Mouse (Mus musculus) hindbrain, embryonic 13.5 days (tissue): ENCODE measurements around the gene Cym. TPM values are rescaled to one million over a fixed set of nuclear protein-coding genes. Genes with fewer than 3 reads are reported as not detected.

Source experiments
- ATAC-seq: fragments of 200-750 bp; cut with Nextera tagmentation; 2 replicates; pipeline ENCODE4 v1.8.0; 2017; ENCODE audit warnings: moderate TSS enrichment; ENCODE audit not compliant: low FRiP score
- H3K27ac ChIP-seq: fragments of 300-500 bp; sonication (generic); 2 replicates; pipeline ENCODE4 v1.5.1; 2015; ENCODE audit warnings: inconsistent platforms, mild to moderate bottlenecking, moderate library complexity
- H3K27me3 ChIP-seq: fragments of 300-500 bp; sonication (generic); 2 replicates; pipeline ENCODE4 v1.6.1; 2015; ENCODE audit warnings: mild to moderate bottlenecking, inconsistent platforms
- H3K36me3 ChIP-seq: fragments of 300-500 bp; sonication (generic); 2 replicates; pipeline ENCODE4 v1.6.1; 2015; ENCODE audit warnings: mild to moderate bottlenecking, inconsistent platforms
- H3K4me1 ChIP-seq: fragments of 300-500 bp; sonication (generic); replicated peaks from 2 replicates; pipeline ENCODE4 v1.6.1; 2015; ENCODE audit warnings: inconsistent platforms
- H3K4me2 ChIP-seq: fragments of 300-500 bp; sonication (generic); 2 replicates; pipeline ENCODE4 v1.6.1; 2015; ENCODE audit warnings: inconsistent platforms, mild to moderate bottlenecking, moderate library complexity
- H3K4me3 ChIP-seq: fragments of 300-500 bp; sonication (generic); 2 replicates; pipeline ENCODE4 v1.5.1; 2015; ENCODE audit warnings: mild to moderate bottlenecking, inconsistent platforms
- H3K9ac ChIP-seq: fragments of 300-500 bp; sonication (generic); 2 replicates; pipeline ENCODE4 v1.6.1; 2015; ENCODE audit warnings: mild to moderate bottlenecking, inconsistent platforms
- H3K9me3 ChIP-seq: fragments of 300-500 bp; sonication (generic); 2 replicates; pipeline ENCODE4 v1.6.1; 2016; ENCODE audit warnings: inconsistent platforms
- WGBS: fragments of 180-500 bp; shearing (Covaris S2); methylation state at CpG from one replicate; pipeline ENCODE4 v1.1.7; 2015; 5-methylcytosine and 5-hydroxymethylcytosine counted together
- polyA plus RNA-seq: library from polyadenylated mRNA; unstranded; fragments of >200 nt; fragmentation: Nextera tagmentation; extraction: Ambion mirVana; gene quantifications from 2 replicates; pipeline ENCODE4 v1.2.1, GENCODE M21; 2015

Gene Cym
- polyA plus RNA-seq, 1 experiment from 2014 or later: 0.13 TPM

- Histone ChIP-seq H3K36me3 (no peaks in the 10 kb centered on the region), H3K4me2 (no peak overlapping the region), H3K27me3 (peaks cover 36% of the 10 kb centered on the region), H3K4me3 (no peak overlapping the region), H3K27ac (no peak overlapping the region), H3K9me3 (no peaks in the 10 kb centered on the region), H3K9ac (no peak overlapping the region), H3K4me1 (peaks cover 6% of the 10 kb centered on the region)
- no peak; the same call in 1 of the 2 replicates for ATAC-seq
- 31% methylated on average over 14 of the region's 14 CpGs for WGBS
Measured at GRCm38 (mm10) chr3:107241389-107242094, 20.0 kb upstream of the Cym start.

- H3K4me2 ChIP-seq: no peak within 1 kb of the TSS
- H3K27ac ChIP-seq: no peak within 1 kb of the TSS
- no peaks in the 10 kb centered on the region for H3K9me3 ChIP-seq
- no peak within 1 kb of the TSS for H3K4me3 ChIP-seq
- no peak within 1 kb of the TSS for H3K9ac ChIP-seq
- WGBS: 91% methylated on average over 9 of the region's 9 CpGs
- H3K27me3 ChIP-seq: peaks cover 33% of the 10 kb centered on the region
- no peaks in the 10 kb centered on the region for H3K36me3 ChIP-seq
- H3K4me1 ChIP-seq: peaks cover 6% of the 10 kb centered on the region
- ATAC-seq: no peak
Measured at GRCm38 (mm10) chr3:107239607-107240006, 18.1 kb upstream of the Cym start, which contains the start of gene Prok1. Gene Prok1 (minus strand): TSS chr3:107239707.

- H3K4me1 ChIP-seq: peaks cover 6% of the 10 kb centered on the region
- no peak overlapping the region for H3K4me2 ChIP-seq
- H3K4me3 ChIP-seq: no peak overlapping the region
- no peak for ATAC-seq
- no peak overlapping the region for H3K9ac ChIP-seq
- H3K36me3 ChIP-seq: no peaks in the 10 kb centered on the region
- no peaks in the 10 kb centered on the region for H3K9me3 ChIP-seq
- no peak overlapping the region for H3K27ac ChIP-seq
- H3K27me3 ChIP-seq: peaks cover 30% of the 10 kb centered on the region
- WGBS: 90% methylated on average over 8 of the region's 8 CpGs
Measured at GRCm38 (mm10) chr3:107238471-107238980, 17.0 kb upstream of the Cym start.

- peaks cover 10% of the 10 kb centered on the region for H3K4me1 ChIP-seq
- no peak overlapping the region for H3K9ac ChIP-seq
- no peaks in the 10 kb centered on the region for H3K9me3 ChIP-seq
- no peaks in the 10 kb centered on the region for H3K36me3 ChIP-seq
- H3K4me2 ChIP-seq: no peak overlapping the region
- H3K4me3 ChIP-seq: no peak overlapping the region
- peaks cover 33% of the 10 kb centered on the region for H3K27me3 ChIP-seq
- no peak overlapping the region for H3K27ac ChIP-seq
- no peak for ATAC-seq
- WGBS: 38% methylated on average over 2 of the region's 2 CpGs
Measured at GRCm38 (mm10) chr3:107238051-107238450, 16.5 kb upstream of the Cym start.

GRCm38 (mm10) chr3:107233945-107234344, 12.4 kb upstream of the Cym start:
- Histone ChIP-seq H3K4me2 (no peak overlapping the region), H3K36me3 (no peaks in the 10 kb centered on the region), H3K27ac (no peak overlapping the region), H3K27me3 (peaks cover 27% of the 10 kb centered on the region), H3K9me3 (no peaks in the 10 kb centered on the region), H3K4me3 (no peak overlapping the region), H3K4me1 (0 out of 2 replicates have a peak, but pooled peaks cover 4% of the 10 kb centered on the region), H3K9ac (no peak overlapping the region)
- peak; percentile 40; the same call in 1 of the 2 replicates for ATAC-seq
- 24% methylated on average over 2 of the region's 2 CpGs for WGBS

DNA sequence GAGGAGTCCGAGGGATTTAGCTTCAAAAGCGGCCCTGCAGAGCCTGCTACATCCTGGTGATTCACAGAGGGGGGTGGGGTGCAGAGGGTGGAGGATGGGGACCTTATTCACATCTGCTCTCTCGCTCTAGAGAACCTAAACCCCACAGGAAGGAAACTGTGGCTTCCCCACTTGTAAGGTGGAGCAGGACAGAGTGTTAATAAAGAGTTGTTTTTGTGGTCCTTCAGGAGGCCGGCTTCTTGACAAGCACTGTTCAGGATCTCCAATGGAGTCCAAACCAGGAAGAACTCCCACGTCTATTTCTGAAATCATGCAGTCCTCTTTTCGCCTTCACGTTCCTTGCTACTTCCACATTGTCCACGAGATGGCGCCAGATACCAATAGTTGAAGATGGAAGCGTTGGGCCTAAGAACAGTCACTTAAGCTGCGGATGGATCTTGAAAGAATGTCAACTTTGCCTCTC, 11.8 kb upstream of the Cym start:
- Histone ChIP-seq H3K4me1 (0 out of 2 replicates have a peak, but pooled peaks cover 4% of the 10 kb centered on the region), H3K27ac (no peak overlapping the region), H3K9ac (peak overlapping the region; percentile 51), H3K4me2 (no peak overlapping the region), H3K4me3 (no peak overlapping the region), H3K9me3 (no peaks in the 10 kb centered on the region), H3K27me3 (peaks cover 23% of the 10 kb centered on the region), H3K36me3 (no peaks in the 10 kb centered on the region)
- ATAC-seq: peak; percentile 57
- 9% methylated on average over 11 of the region's 11 CpGs for WGBS

DNA sequence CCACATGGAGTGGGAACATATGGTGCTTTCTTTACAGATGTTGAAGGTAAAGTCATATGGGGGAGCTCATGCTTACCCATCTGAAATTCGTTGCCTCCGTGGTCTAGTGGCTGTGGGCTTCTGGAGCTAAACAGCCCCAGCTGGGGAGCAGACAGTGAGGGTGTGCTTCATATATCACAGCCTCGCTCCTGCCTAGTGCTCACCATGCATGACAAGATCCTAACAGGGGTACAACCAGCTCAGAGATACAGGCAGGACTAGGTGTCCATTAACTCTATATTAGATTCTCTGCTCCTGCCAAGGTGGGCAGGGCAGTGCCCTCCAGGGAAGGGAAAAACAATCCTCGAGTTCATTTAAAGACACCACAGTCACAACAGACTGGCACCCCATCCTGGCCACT, 9.7 kb upstream of the Cym start:
- H3K4me1 ChIP-seq: 0 out of 2 replicates have a peak, but pooled peaks cover 4% of the 10 kb centered on the region
- WGBS: 61% methylated on average over 4 of the region's 4 CpGs
- H3K9ac ChIP-seq: no peak overlapping the region

GRCm38 (mm10) chr3:107230527-107230926, 9.0 kb upstream of the Cym start, which contains the start of gene A630076J17Rik:
Gene A630076J17Rik (plus strand): TSS chr3:107230614.
- no peak within 1 kb of the TSS for H3K9ac ChIP-seq

More for the DNA sequence above, 9.7 kb upstream of the Cym start:
- no peak overlapping the region for H3K27ac ChIP-seq
- no peak overlapping the region for H3K4me3 ChIP-seq
- H3K9me3 ChIP-seq: no peaks in the 10 kb centered on the region
- peaks cover 17% of the 10 kb centered on the region for H3K27me3 ChIP-seq
- no peak overlapping the region for H3K4me2 ChIP-seq
- ATAC-seq: no peak
- no peaks in the 10 kb centered on the region for H3K36me3 ChIP-seq

DNA sequence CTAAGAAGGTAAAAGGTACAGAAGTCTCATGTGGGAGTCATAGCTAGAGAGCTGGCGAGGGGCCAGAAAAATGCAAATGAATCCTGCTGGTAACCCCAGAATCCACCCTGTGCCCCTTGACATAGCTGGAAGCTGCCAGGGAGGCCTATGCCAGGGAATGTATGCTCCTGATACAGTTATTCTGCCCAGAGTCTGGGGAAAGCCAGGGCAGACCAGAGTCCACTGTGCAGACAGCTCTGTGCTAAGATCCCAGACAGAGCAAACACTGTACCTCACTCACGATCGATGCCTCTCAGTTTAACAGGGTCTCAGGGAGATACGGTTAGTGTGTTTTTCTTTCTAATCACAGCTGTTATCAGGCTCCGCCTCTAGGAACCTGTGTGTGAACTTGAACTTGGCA, 8.3 kb upstream of the Cym start:
- Histone ChIP-seq H3K27ac (no peak overlapping the region), H3K4me1 (0 out of 2 replicates have a peak, but pooled peaks cover 4% of the 10 kb centered on the region), H3K9me3 (no peaks in the 10 kb centered on the region), H3K4me2 (no peak overlapping the region), H3K36me3 (no peaks in the 10 kb centered on the region), H3K9ac (no peak overlapping the region), H3K27me3 (peaks cover 13% of the 10 kb centered on the region), H3K4me3 (no peak overlapping the region)
- WGBS: 83% methylated on average over 5 of the region's 5 CpGs
- no peak for ATAC-seq

More at GRCm38 (mm10) chr3:107230527-107230926, 9.0 kb upstream of the Cym start, which contains the start of gene A630076J17Rik:
- Histone ChIP-seq H3K4me1 (0 out of 2 replicates have a peak, but pooled peaks cover 4% of the 10 kb centered on the region), H3K4me2 (no peak within 1 kb of the TSS), H3K27me3 (peaks cover 17% of the 10 kb centered on the region), H3K4me3 (no peak within 1 kb of the TSS), H3K9me3 (no peaks in the 10 kb centered on the region), H3K36me3 (no peaks in the 10 kb centered on the region), H3K27ac (no peak within 1 kb of the TSS)
- WGBS: 50% methylated on average over 1 of the region's 1 CpGs
- no peak for ATAC-seq

DNA sequence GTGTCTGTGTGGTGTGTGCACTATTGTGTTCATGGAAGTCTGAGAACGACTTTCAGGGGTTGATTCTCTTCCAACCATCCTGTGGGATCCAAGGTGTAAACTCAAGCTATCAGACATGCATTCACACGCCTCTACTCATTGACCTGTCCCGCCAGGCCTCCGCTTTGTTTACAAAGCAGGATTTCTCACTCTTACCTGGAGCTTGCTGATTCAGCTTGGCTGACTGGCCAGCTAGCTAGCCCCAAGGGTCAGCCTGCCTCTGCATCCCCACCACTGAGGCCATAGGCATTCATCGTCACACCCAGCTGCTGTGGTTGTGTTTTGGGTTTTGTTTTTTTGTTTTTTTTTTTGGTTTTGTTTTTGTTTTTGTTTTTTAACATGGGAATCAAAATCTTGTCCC, 7.7 kb upstream of the Cym start:
- Histone ChIP-seq H3K36me3 (no peaks in the 10 kb centered on the region), H3K4me2 (no peak overlapping the region), H3K27ac (no peak overlapping the region), H3K9me3 (no peaks in the 10 kb centered on the region), H3K27me3 (peaks cover 7% of the 10 kb centered on the region), H3K4me3 (no peak overlapping the region), H3K9ac (no peak overlapping the region), H3K4me1 (0 out of 2 replicates have a peak, but pooled peaks cover 4% of the 10 kb centered on the region)
- WGBS: 82% methylated on average over 5 of the region's 5 CpGs
- no peak for ATAC-seq

- no peak overlapping the region for H3K4me2 ChIP-seq
- no peaks in the 10 kb centered on the region for H3K36me3 ChIP-seq
- no peak overlapping the region for H3K9ac ChIP-seq
- H3K4me3 ChIP-seq: no peak overlapping the region
- 89% methylated on average over 5 of the region's 5 CpGs for WGBS
- no peak for ATAC-seq
- no peak overlapping the region for H3K27ac ChIP-seq
- H3K27me3 ChIP-seq: no peaks in the 10 kb centered on the region
- no peaks in the 10 kb centered on the region for H3K9me3 ChIP-seq
- H3K4me1 ChIP-seq: no peaks in the 10 kb centered on the region
Measured at GRCm38 (mm10) chr3:107225820-107226219, 4.3 kb upstream of the Cym start.

GRCm38 (mm10) chr3:107223230-107223629, 1.7 kb upstream of the Cym start:
- Histone ChIP-seq H3K9me3 (no peaks in the 10 kb centered on the region), H3K4me2 (no peak overlapping the region), H3K4me1 (no peaks in the 10 kb centered on the region), H3K36me3 (no peaks in the 10 kb centered on the region), H3K27ac (no peak overlapping the region), H3K9ac (no peak overlapping the region), H3K4me3 (no peak overlapping the region), H3K27me3 (no peaks in the 10 kb centered on the region)
- 81% methylated on average over 1 of the region's 1 CpGs for WGBS
- ATAC-seq: no peak
